Mouse (Mus musculus): ENCODE results near the gene Cadm3.

GRCm38 (mm10) chr1:173329743-173330142 is 37.8 kb downstream of the Cadm3 start:
- no peak for TF ChIP-seq CTCF (IDR thresholded peaks at IDR 0.05; ENCODE audit: control insufficient read depth, insufficient read depth, insufficient read length)
- no peak for TF ChIP-seq USF1 (IDR thresholded peaks at IDR 0.05; ENCODE audit: low read depth)
- TF ChIP-seq FOSL1 (IDR thresholded peaks at IDR 0.05; ENCODE audit: insufficient read depth, low read length, poor library complexity, severe bottlenecking) = no peak
- TF ChIP-seq MAX (IDR thresholded peaks at IDR 0.05) = no peak
- TF ChIP-seq CEBPB (IDR thresholded peaks at IDR 0.05; ENCODE audit: low read depth) = no peak
- no peak for TF ChIP-seq MYOD1 (IDR thresholded peaks at IDR 0.05; ENCODE audit: control insufficient read depth, insufficient read length, low read depth)
- TF ChIP-seq MYOG (IDR thresholded peaks at IDR 0.05; ENCODE audit: control insufficient read depth, extremely low read depth, insufficient read length) = no peak
